Mouse (Mus musculus): ENCODE results near the gene Chst3.
"Not testable (repeated sequence)": the region's sequence is repeated elsewhere in the genome, so short reads cannot be mapped to it uniquely, and the experiment has no call there.

The Chst3 gene

GRCm38 (mm10) chr10:60218591-60219499, at the start of gene Chst3:
Gene Chst3, minus strand, starts transcription at chr10:60219260.
- no peak for DNase-seq (ENCODE audit: low read depth, low spot score)

- DNase-seq (ENCODE audit: low read depth, low spot score), result no peak
These were observed 49.7 kb upstream of the Chst3 start for GRCm38 (mm10) chr10:60268738-60269137.

GRCm38 (mm10) chr10:60266842-60267401, 47.9 kb upstream of the Chst3 start:
- DNase-seq (ENCODE audit: low read depth, low spot score), result no peak

GRCm38 (mm10) chr10:60265252-60265651, 46.2 kb upstream of the Chst3 start:
- DNase-seq (ENCODE audit: low read depth, low spot score), result no peak

- no peak for DNase-seq (ENCODE audit: low read depth, low spot score)
These were observed 44.3 kb upstream of the Chst3 start for GRCm38 (mm10) chr10:60263351-60263750.

- DNase-seq (ENCODE audit: low read depth, low spot score), result peak; percentile 57
These were observed 43.3 kb upstream of the Chst3 start for GRCm38 (mm10) chr10:60262386-60262785.

GRCm38 (mm10) chr10:60261530-60261929, 42.5 kb upstream of the Chst3 start:
- no peak for DNase-seq (ENCODE audit: low read depth, low spot score)

GRCm38 (mm10) chr10:60260557-60261294, 41.7 kb upstream of the Chst3 start:
- DNase-seq (ENCODE audit: low read depth, low spot score), result no peak

- DNase-seq (ENCODE audit: low read depth, low spot score), result no peak
These were observed 38.3 kb upstream of the Chst3 start for GRCm38 (mm10) chr10:60257261-60257825.

GRCm38 (mm10) chr10:60256088-60256487, 37.0 kb upstream of the Chst3 start:
- no peak for DNase-seq (ENCODE audit: low read depth, low spot score)

GRCm38 (mm10) chr10:60252606-60253005, 33.5 kb upstream of the Chst3 start:
- DNase-seq (ENCODE audit: low read depth, low spot score), result no peak

- no peak for DNase-seq (ENCODE audit: low read depth, low spot score)
These were observed 33.1 kb upstream of the Chst3 start for GRCm38 (mm10) chr10:60252187-60252586.

GRCm38 (mm10) chr10:60250426-60250965, 31.4 kb upstream of the Chst3 start:
- DNase-seq (ENCODE audit: low read depth, low spot score), result no peak

GRCm38 (mm10) chr10:60248345-60248744, 29.3 kb upstream of the Chst3 start:
- DNase-seq (ENCODE audit: low read depth, low spot score), result not testable (repeated sequence)

- no peak for DNase-seq (ENCODE audit: low read depth, low spot score)
These were observed 27.5 kb upstream of the Chst3 start for GRCm38 (mm10) chr10:60246519-60246918.

- no peak for DNase-seq (ENCODE audit: low read depth, low spot score)
These were observed 26.6 kb upstream of the Chst3 start for GRCm38 (mm10) chr10:60245635-60246034.

GRCm38 (mm10) chr10:60245041-60245440, 26.0 kb upstream of the Chst3 start:
- peak; percentile 57 for DNase-seq (ENCODE audit: low read depth, low spot score)

GRCm38 (mm10) chr10:60243941-60244340, 24.9 kb upstream of the Chst3 start:
- DNase-seq (ENCODE audit: low read depth, low spot score), result no peak

GRCm38 (mm10) chr10:60240416-60240815, 21.4 kb upstream of the Chst3 start:
- no peak for DNase-seq (ENCODE audit: low read depth, low spot score)

- DNase-seq (ENCODE audit: low read depth, low spot score), result no peak
These were observed 18.6 kb upstream of the Chst3 start for GRCm38 (mm10) chr10:60237475-60238154.

- DNase-seq (ENCODE audit: low read depth, low spot score), result not testable (repeated sequence)
These were observed 16.8 kb upstream of the Chst3 start for GRCm38 (mm10) chr10:60235876-60236275.
